Mouse (Mus musculus) gastrocnemius, postnatal 4 days (tissue): ENCODE measurements around the gene Fhl1. TPM values are rescaled to one million over a fixed set of nuclear protein-coding genes. Genes with fewer than 3 reads are reported as not detected.

Experiments used
- total RNA-seq, 2 experiments: library from RNA; stranded (reverse); gene quantifications; 2 replicates each; pipeline ENCODE4 v1.2.3; 2021

Fhl1 gene
- total RNA-seq, 2 experiments from 2014 or later: 1,382 to 1,696 TPM

Other genes starting within 250 kb of the Fhl1 start
- not detected for gene Gm10477, start 207.0 kb upstream of the Fhl1 start, total RNA-seq
- not detected for gene Gm648, start 182.2 kb upstream of the Fhl1 start, total RNA-seq
- 10 to 100 TPM; 15.5 to 16.4 TPM for gene Mmgt1, start 133.7 kb upstream of the Fhl1 start, total RNA-seq
- 10 to 100 TPM; 17.5 to 18.8 TPM for gene Slc9a6, start 122.0 kb upstream of the Fhl1 start, total RNA-seq
- 1 to 10 TPM; 3.0 to 3.8 TPM for gene Map7d3, start 90.5 kb downstream of the Fhl1 start, total RNA-seq
- not detected for gene Adgrg4, start 138.4 kb downstream of the Fhl1 start, total RNA-seq